In genomic region chr2:41080531-41080930, GRCm38 (mm10) we compare ENCODE assay signal across 26 mouse cellular contexts.
DNase-seq lines count a peak whose midpoint lies in the region; ATAC-seq lines count a peak whose summit lies in the region.
"Had no signal": no experiment of that assay in that cellular context is flagged by ENCODE, and none has a peak within 500 bp of the region (broad histone marks: within the 10 kb centered on the region; RNA-seq: fewer than 3 reads in every experiment).

No protein-coding gene starts in this region.

- H3K9ac ChIP-seq in hindbrain, embryonic 14.5 days = no peak overlapping the region
- no peak overlapping the region for H3K9ac ChIP-seq in hindbrain, embryonic 11.5 days (ENCODE audit: low read depth, low read length)
- H3K9ac ChIP-seq in midbrain, embryonic 13.5 days (replicated peaks) = no peak overlapping the region
- H3K9ac ChIP-seq: embryonic facial prominence, embryonic 15.5 days; forebrain, embryonic 12.5 days; forebrain, postnatal 0 days; heart, embryonic 12.5 days; liver, embryonic 14.5 days; neural tube, embryonic 12.5 days had no signal

- no peaks in the 10 kb centered on the region for H3K27me3 ChIP-seq in hindbrain, embryonic 14.5 days (ENCODE audit: control insufficient read depth, insufficient read depth, low read length)
- H3K27me3 ChIP-seq in hindbrain, embryonic 11.5 days (ENCODE audit: control insufficient read depth, insufficient read depth, low read length) = no peaks in the 10 kb centered on the region
- no peaks in the 10 kb centered on the region for H3K27me3 ChIP-seq in midbrain, embryonic 13.5 days
- no peaks in the 10 kb centered on the region for H3K27me3 ChIP-seq in midbrain, embryonic 10.5 days (ENCODE audit: low read depth, poor library complexity, severe bottlenecking)
- H3K27me3 ChIP-seq: embryonic facial prominence, embryonic 15.5 days; forebrain, embryonic 12.5 days; heart, embryonic 12.5 days; neural tube, embryonic 12.5 days had no signal

- H3K27ac ChIP-seq in hindbrain, embryonic 14.5 days = no peak overlapping the region
- no peak overlapping the region for H3K27ac ChIP-seq in hindbrain, embryonic 11.5 days (ENCODE audit: low read depth, low read length)
- H3K27ac ChIP-seq in midbrain, embryonic 13.5 days = no peak overlapping the region
- H3K27ac ChIP-seq in midbrain, embryonic 10.5 days (replicated peaks) = no peak overlapping the region
- H3K27ac ChIP-seq: embryonic facial prominence, embryonic 10.5 days; embryonic facial prominence, embryonic 15.5 days; forebrain, embryonic 12.5 days; heart, adult 2 months; kidney, postnatal 0 days; liver, embryonic 14.5 days; neural tube, embryonic 12.5 days had no signal

- no peak overlapping the region for H3K4me3 ChIP-seq in hindbrain, embryonic 14.5 days (replicated peaks; ENCODE audit: low read length)
- no peak overlapping the region for H3K4me3 ChIP-seq in hindbrain, embryonic 11.5 days (ENCODE audit: low read depth, low read length)
- no peak overlapping the region for H3K4me3 ChIP-seq in midbrain, embryonic 13.5 days (replicated peaks)
- no peak overlapping the region for H3K4me3 ChIP-seq in midbrain, embryonic 10.5 days
- H3K4me3 ChIP-seq: embryonic facial prominence, embryonic 10.5 days; embryonic facial prominence, embryonic 15.5 days; forebrain, embryonic 12.5 days; heart, adult 2 months; heart, embryonic 12.5 days; neural tube, embryonic 12.5 days had no signal

- H3K9me3 ChIP-seq in hindbrain, embryonic 14.5 days (ENCODE audit: control insufficient read depth, low read length) = 0 out of 2 replicates have a peak, but pooled peaks cover 6% of the 10 kb centered on the region
- no peaks in the 10 kb centered on the region for H3K9me3 ChIP-seq in hindbrain, embryonic 11.5 days (ENCODE audit: control insufficient read depth, low read length)
- H3K9me3 ChIP-seq in midbrain, embryonic 13.5 days = 0 out of 2 replicates have a peak, but pooled peaks cover 3% of the 10 kb centered on the region
- no peaks in the 10 kb centered on the region for H3K9me3 ChIP-seq in midbrain, embryonic 10.5 days (replicated peaks)
- H3K9me3 ChIP-seq: embryonic facial prominence, embryonic 10.5 days; embryonic facial prominence, embryonic 15.5 days; forebrain, embryonic 12.5 days; heart, embryonic 12.5 days; neural tube, embryonic 12.5 days had no signal

- H3K4me2 ChIP-seq in hindbrain, embryonic 14.5 days (replicated peaks) = no peak overlapping the region
- no peak overlapping the region for H3K4me2 ChIP-seq in hindbrain, embryonic 11.5 days (replicated peaks; ENCODE audit: low read depth, low read length)
- H3K4me2 ChIP-seq in midbrain, embryonic 13.5 days (replicated peaks) = no peak overlapping the region
- H3K4me2 ChIP-seq: embryonic facial prominence, embryonic 15.5 days; forebrain, embryonic 12.5 days; heart, embryonic 12.5 days; neural tube, embryonic 12.5 days had no signal

- no peaks in the 10 kb centered on the region for H3K36me3 ChIP-seq in hindbrain, embryonic 14.5 days (replicated peaks; ENCODE audit: control insufficient read depth, insufficient read depth)
- no peaks in the 10 kb centered on the region for H3K36me3 ChIP-seq in hindbrain, embryonic 11.5 days (ENCODE audit: control insufficient read depth, insufficient read depth, low read length)
- H3K36me3 ChIP-seq in midbrain, embryonic 13.5 days = no peaks in the 10 kb centered on the region
- H3K36me3 ChIP-seq in midbrain, embryonic 10.5 days = no peaks in the 10 kb centered on the region
- H3K36me3 ChIP-seq: embryonic facial prominence, embryonic 10.5 days; embryonic facial prominence, embryonic 15.5 days; forebrain, embryonic 12.5 days; heart, embryonic 12.5 days; neural tube, embryonic 12.5 days had no signal

- ATAC-seq in hindbrain, embryonic 14.5 days (ENCODE audit: low FRiP score) = peak; percentile 55; the same call in 1 of the 2 replicates
- no peak for ATAC-seq in hindbrain, embryonic 11.5 days (ENCODE audit: low FRiP score)
- ATAC-seq in midbrain, embryonic 13.5 days = peak; percentile 55; the same call in 1 of the 2 replicates
- ATAC-seq: CD4-positive, CD25-positive, alpha-beta regulatory T cell, adult 4 months; forebrain, postnatal 0 days had no signal

- no peak for DNase-seq in hindbrain, embryonic 14.5 days (ENCODE audit: low spot score)
- DNase-seq in hindbrain, embryonic 11.5 days (ENCODE audit: low spot score) = no peak
- no peak for DNase-seq in midbrain, embryonic 10.5 days (ENCODE audit: low spot score)
- peak; percentile 3 for DNase-seq in cerebellum, adult 9-11 months
- peak; percentile 20 to 24 for DNase-seq in cerebellum, postnatal 36 days
- no peak for DNase-seq in kidney, adult 9 months
- DNase-seq: adrenal gland, postnatal 14 days; forebrain, postnatal 0 days; heart, adult 2 months; heart, postnatal 4 days; kidney, adult 18-20 months; kidney, postnatal 4 days; liver; lung, adult 2 months; lung, postnatal 14 days; thymus, adult 2 months; thymus, postnatal 36 days had no signal

- WGBS in hindbrain, embryonic 14.5 days = 97% methylated on average over 1 of the region's 1 CpGs
- 93% methylated on average over 1 of the region's 1 CpGs for WGBS in hindbrain, embryonic 11.5 days
- WGBS in midbrain, embryonic 13.5 days = 92% methylated on average over 1 of the region's 1 CpGs
- WGBS in midbrain, embryonic 10.5 days = 93% methylated on average over 1 of the region's 1 CpGs

- H3K4me1 ChIP-seq in hindbrain, embryonic 14.5 days (replicated peaks; ENCODE audit: control insufficient read depth, insufficient read depth, low read length) = no peaks in the 10 kb centered on the region
- no peaks in the 10 kb centered on the region for H3K4me1 ChIP-seq in hindbrain, embryonic 11.5 days (replicated peaks; ENCODE audit: control insufficient read depth, insufficient read depth, low read length)
- H3K4me1 ChIP-seq in midbrain, embryonic 13.5 days (replicated peaks) = no peaks in the 10 kb centered on the region
- no peaks in the 10 kb centered on the region for H3K4me1 ChIP-seq in midbrain, embryonic 10.5 days
- H3K4me1 ChIP-seq: embryonic facial prominence, embryonic 10.5 days; embryonic facial prominence, embryonic 15.5 days; forebrain, embryonic 12.5 days; heart, embryonic 12.5 days; neural tube, embryonic 12.5 days had no signal

Comparison
In these comparisons a context has a peak if more than half of its experiments do, and no peak if none do; other contexts are left out.
1. DNase-seq: peak in cerebellum, adult 9-11 months (single experiment) and cerebellum, postnatal 36 days (2 of 2); none in hindbrain, embryonic 14.5 days (single experiment), hindbrain, embryonic 11.5 days (single experiment), midbrain, embryonic 10.5 days (single experiment) and kidney, adult 9 months (single experiment).